Mouse (Mus musculus): Measurements from ENCODE around the gene Ccdc120. TPM values are rescaled to one million over a fixed set of nuclear protein-coding genes. Genes with fewer than 3 reads are reported as not detected.

Ccdc120 gene
- polyA plus RNA-seq, 1 experiment from 2014 or later, result 21.5 TPM

DNA sequence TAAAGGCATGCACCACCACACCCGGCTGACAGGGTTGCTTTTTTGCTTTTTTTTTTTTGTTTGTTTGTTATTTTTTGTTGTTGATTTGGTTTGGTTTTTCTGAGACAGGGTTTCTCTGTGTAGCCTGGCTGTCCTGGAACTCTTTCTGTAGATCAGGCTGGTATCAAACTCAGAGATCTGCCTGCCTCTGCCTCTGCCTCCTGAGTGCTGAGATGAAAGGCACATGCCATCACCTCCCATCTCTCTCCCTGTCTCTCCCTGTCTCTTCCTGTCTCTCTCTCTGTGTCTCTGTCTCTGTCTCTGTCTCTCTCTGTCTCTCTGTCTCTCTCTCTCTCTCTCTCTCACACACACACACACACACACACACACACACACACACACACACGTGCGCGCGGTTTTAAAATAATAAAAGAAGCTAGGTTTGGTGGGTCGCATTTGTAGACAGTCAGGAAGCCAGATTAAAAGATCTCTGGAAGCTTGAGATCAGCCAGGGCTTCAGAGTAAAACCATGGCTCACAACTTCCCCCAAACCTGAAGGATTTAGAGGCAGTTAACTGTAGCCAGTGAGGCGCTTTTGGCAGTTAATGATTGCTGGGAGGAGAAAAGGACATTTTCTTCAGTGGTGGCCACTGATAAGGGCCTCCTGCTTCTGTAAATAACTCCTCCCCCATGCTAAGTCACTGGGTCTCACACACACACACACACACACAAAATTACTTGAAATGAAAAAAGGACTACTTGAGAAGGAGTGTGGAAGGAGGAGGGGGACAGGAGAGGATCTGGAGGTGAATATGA is 27.9 kb upstream of the Ccdc120 start:
- peaks cover 9% of the 10 kb centered on the region; the same call in 1 of the 2 replicates for H3K36me3 ChIP-seq (ENCODE audit: control insufficient read depth, insufficient read depth, low read length)
- no peak overlapping the region for H3K9ac ChIP-seq (ENCODE audit: low read depth, low read length)
- no peaks in the 10 kb centered on the region for H3K9me3 ChIP-seq (ENCODE audit: control insufficient read depth, low read length)
- H3K4me1 ChIP-seq (ENCODE audit: control insufficient read depth, insufficient read depth, low read length), result no peaks in the 10 kb centered on the region
- no peaks in the 10 kb centered on the region for H3K27me3 ChIP-seq (ENCODE audit: control insufficient read depth, insufficient read depth, low read length)
- no peak for ATAC-seq (ENCODE audit: low FRiP score, low TSS enrichment)
- H3K27ac ChIP-seq (ENCODE audit: low read depth, low read length), result no peak overlapping the region
- H3K4me2 ChIP-seq (replicated peaks; ENCODE audit: low read depth, low read length), result no peak overlapping the region
- WGBS, result 76% methylated on average over 7 of the region's 7 CpGs
- no peak overlapping the region for H3K4me3 ChIP-seq (ENCODE audit: low read length)

GRCm38 (mm10) chrX:7776329-7777082 is 25.8 kb upstream of the Ccdc120 start:
- no peaks in the 10 kb centered on the region for H3K9me3 ChIP-seq (ENCODE audit: control insufficient read depth, low read length)
- peak; percentile 61; the same call in 1 of the 2 replicates for ATAC-seq (ENCODE audit: low FRiP score, low TSS enrichment)
- H3K27me3 ChIP-seq (ENCODE audit: control insufficient read depth, insufficient read depth, low read length), result no peaks in the 10 kb centered on the region
- no peak overlapping the region for H3K4me2 ChIP-seq (replicated peaks; ENCODE audit: low read depth, low read length)
- no peaks in the 10 kb centered on the region for H3K4me1 ChIP-seq (ENCODE audit: control insufficient read depth, insufficient read depth, low read length)
- 54% methylated on average over 8 of the region's 8 CpGs for WGBS
- no peak overlapping the region for H3K4me3 ChIP-seq (ENCODE audit: low read length)
- H3K27ac ChIP-seq (ENCODE audit: low read depth, low read length), result no peak overlapping the region
- no peak overlapping the region for H3K9ac ChIP-seq (ENCODE audit: low read depth, low read length)
- H3K36me3 ChIP-seq (ENCODE audit: control insufficient read depth, insufficient read depth, low read length), result peaks cover 15% of the 10 kb centered on the region; the same call in 1 of the 2 replicates

DNA sequence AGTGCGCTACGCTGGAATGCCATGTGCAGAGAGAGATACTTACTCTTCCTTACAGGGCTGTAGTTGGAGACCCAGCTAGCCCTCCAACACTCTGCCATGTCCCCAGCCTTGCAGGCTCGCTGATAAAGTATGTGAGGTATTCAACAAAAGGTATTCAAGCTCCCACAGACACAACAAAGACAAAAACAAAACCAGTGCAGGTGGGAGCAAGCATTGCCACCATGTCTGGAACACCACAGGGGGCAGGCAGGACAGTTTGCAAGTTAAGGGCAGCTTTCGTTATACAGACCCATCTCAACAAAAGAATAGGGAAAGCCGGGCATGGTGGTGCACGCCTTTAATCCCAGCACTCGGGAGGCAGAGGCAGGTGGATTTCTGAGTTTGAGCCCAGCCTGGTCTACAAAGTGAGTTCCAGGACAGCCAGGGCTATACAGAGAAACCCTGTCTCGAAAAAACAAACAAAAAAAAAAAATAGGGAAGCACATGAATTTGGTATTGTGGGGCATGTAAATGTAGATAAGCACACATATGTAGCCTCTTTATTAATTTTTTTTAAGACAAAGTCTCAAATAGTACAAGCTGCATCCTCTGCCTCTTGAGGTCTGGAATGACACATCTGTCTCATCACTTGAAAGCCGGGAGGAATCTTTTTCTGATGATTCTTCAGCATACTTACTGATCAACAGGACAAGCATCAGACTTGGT is 24.9 kb upstream of the Ccdc120 start:
- 82% methylated on average over 9 of the region's 9 CpGs for WGBS
- H3K9ac ChIP-seq (ENCODE audit: low read depth, low read length), result no peak overlapping the region
- H3K9me3 ChIP-seq (ENCODE audit: control insufficient read depth, low read length), result no peaks in the 10 kb centered on the region
- no peak for ATAC-seq (ENCODE audit: low FRiP score, low TSS enrichment)
- no peaks in the 10 kb centered on the region for H3K4me1 ChIP-seq (ENCODE audit: control insufficient read depth, insufficient read depth, low read length)
- H3K36me3 ChIP-seq (ENCODE audit: control insufficient read depth, insufficient read depth, low read length), result peaks cover 24% of the 10 kb centered on the region; the same call in 1 of the 2 replicates
- no peak overlapping the region for H3K4me3 ChIP-seq (ENCODE audit: low read length)
- H3K27me3 ChIP-seq (ENCODE audit: control insufficient read depth, insufficient read depth, low read length), result no peaks in the 10 kb centered on the region
- H3K27ac ChIP-seq (ENCODE audit: low read depth, low read length), result no peak overlapping the region
- H3K4me2 ChIP-seq (replicated peaks; ENCODE audit: low read depth, low read length), result no peak overlapping the region

GRCm38 (mm10) chrX:7772766-7773165 is 22.1 kb upstream of the Ccdc120 start:
- peaks cover 27% of the 10 kb centered on the region; the same call in 1 of the 2 replicates for H3K36me3 ChIP-seq (ENCODE audit: control insufficient read depth, insufficient read depth, low read length)

DNA sequence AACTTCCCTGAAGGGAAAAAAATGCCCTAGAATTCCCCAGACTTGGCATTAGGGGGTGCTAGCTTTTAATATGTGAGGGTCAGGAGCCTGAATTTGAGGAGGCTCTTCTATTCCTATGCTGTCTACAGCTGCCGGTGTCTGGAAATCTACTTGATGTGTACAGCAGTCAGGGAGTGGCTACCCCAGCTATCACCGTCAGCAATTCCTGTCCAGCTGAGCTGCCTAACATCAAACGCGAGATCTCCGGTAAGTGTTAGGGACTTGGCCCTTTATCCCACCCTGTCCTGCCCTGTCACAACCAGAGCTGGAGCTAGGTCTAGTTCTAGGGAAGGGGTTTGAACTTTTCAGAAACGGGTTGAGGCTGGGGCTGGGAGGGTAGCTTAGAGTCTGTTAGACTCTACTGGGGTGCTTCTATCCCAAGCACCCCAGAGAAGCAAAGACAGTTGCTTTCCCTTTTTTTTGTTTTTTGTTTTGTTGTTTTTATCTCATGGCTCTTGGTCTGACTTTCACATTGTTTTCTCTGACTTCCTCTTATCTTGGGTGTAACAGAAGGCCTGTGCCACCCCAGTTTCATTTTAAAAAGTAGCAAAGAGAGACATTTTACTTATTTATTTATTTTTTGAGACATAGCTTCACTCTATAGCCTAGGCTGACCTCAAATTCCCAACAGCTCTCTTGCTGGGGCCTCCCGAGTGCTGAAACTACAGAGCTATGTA is 18.8 kb upstream of the Ccdc120 start:
- Histone ChIP-seq H3K9ac (ENCODE audit: low read depth, low read length) (no peak overlapping the region), H3K27me3 (ENCODE audit: control insufficient read depth, insufficient read depth, low read length) (no peaks in the 10 kb centered on the region), H3K36me3 (ENCODE audit: control insufficient read depth, insufficient read depth, low read length) (peaks cover 30% of the 10 kb centered on the region; the same call in 1 of the 2 replicates), H3K9me3 (ENCODE audit: control insufficient read depth, low read length) (no peaks in the 10 kb centered on the region), H3K4me3 (ENCODE audit: low read length) (no peak overlapping the region), H3K4me2 (replicated peaks; ENCODE audit: low read depth, low read length) (no peak overlapping the region), H3K4me1 (ENCODE audit: control insufficient read depth, insufficient read depth, low read length) (no peaks in the 10 kb centered on the region), H3K27ac (ENCODE audit: low read depth, low read length) (no peak overlapping the region)
- WGBS, result 93% methylated on average over 7 of the region's 7 CpGs
- ATAC-seq (ENCODE audit: low FRiP score, low TSS enrichment), result no peak

More at GRCm38 (mm10) chrX:7772766-7773165, 22.1 kb upstream of the Ccdc120 start:
- H3K4me2 ChIP-seq (replicated peaks; ENCODE audit: low read depth, low read length), result no peak overlapping the region
- H3K9me3 ChIP-seq (ENCODE audit: control insufficient read depth, low read length), result no peaks in the 10 kb centered on the region
- no peaks in the 10 kb centered on the region for H3K27me3 ChIP-seq (ENCODE audit: control insufficient read depth, insufficient read depth, low read length)
- H3K4me1 ChIP-seq (ENCODE audit: control insufficient read depth, insufficient read depth, low read length), result no peaks in the 10 kb centered on the region
- ATAC-seq (ENCODE audit: low FRiP score, low TSS enrichment), result no peak
- 58% methylated on average over 2 of the region's 2 CpGs for WGBS
- no peak overlapping the region for H3K4me3 ChIP-seq (ENCODE audit: low read length)
- no peak overlapping the region for H3K27ac ChIP-seq (ENCODE audit: low read depth, low read length)
- H3K9ac ChIP-seq (ENCODE audit: low read depth, low read length), result no peak overlapping the region

DNA sequence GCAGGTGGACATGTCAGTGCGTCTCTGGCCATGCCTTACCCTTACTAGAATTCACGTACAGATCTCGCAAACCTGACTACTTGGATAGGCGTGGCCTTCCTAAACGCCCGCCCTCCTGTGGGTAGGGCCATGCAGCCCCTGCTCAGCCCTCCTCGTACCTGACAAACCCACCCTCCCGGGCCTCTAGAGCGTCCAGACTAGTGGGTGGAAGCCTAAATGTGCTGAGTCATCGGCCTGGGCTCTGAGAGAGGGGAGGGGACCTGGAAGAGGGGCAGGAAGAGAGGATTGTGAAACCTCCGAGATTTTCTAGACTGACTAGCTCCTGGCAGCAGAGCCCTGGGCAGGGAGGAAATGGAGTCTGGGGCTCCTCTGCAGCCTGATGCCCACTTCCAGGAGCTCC is 15.1 kb upstream of the Ccdc120 start:
- WGBS, result 23% methylated on average over 11 of the region's 11 CpGs
- H3K4me2 ChIP-seq (replicated peaks; ENCODE audit: low read depth, low read length), result peak overlapping the region; percentile 55
- no peaks in the 10 kb centered on the region for H3K27me3 ChIP-seq (ENCODE audit: control insufficient read depth, insufficient read depth, low read length)
- ATAC-seq (ENCODE audit: low FRiP score, low TSS enrichment), result peak; percentile 56
- peak overlapping the region; percentile 60 for H3K4me3 ChIP-seq (ENCODE audit: low read length)
- H3K36me3 ChIP-seq (ENCODE audit: control insufficient read depth, insufficient read depth, low read length), result peaks cover 8% of the 10 kb centered on the region; the same call in 1 of the 2 replicates
- no peak overlapping the region for H3K27ac ChIP-seq (ENCODE audit: low read depth, low read length)
- H3K9ac ChIP-seq (ENCODE audit: low read depth, low read length), result peak overlapping the region; percentile 31; the same call in 1 of the 2 replicates
- no peaks in the 10 kb centered on the region for H3K9me3 ChIP-seq (ENCODE audit: control insufficient read depth, low read length)
- H3K4me1 ChIP-seq (ENCODE audit: control insufficient read depth, insufficient read depth, low read length), result no peaks in the 10 kb centered on the region

- H3K27me3 ChIP-seq (ENCODE audit: control insufficient read depth, insufficient read depth, low read length), result no peaks in the 10 kb centered on the region
- H3K4me2 ChIP-seq (replicated peaks; ENCODE audit: low read depth, low read length), result peak overlapping the region; percentile 55
- H3K4me3 ChIP-seq (ENCODE audit: low read length), result peak overlapping the region; percentile 60
- 33% methylated on average over 13 of the region's 13 CpGs for WGBS
- H3K36me3 ChIP-seq (ENCODE audit: control insufficient read depth, insufficient read depth, low read length), result peaks cover 6% of the 10 kb centered on the region; the same call in 1 of the 2 replicates
- H3K9ac ChIP-seq (ENCODE audit: low read depth, low read length), result no peak overlapping the region
- H3K27ac ChIP-seq (ENCODE audit: low read depth, low read length), result no peak overlapping the region
- ATAC-seq (ENCODE audit: low FRiP score, low TSS enrichment), result no peak
- no peaks in the 10 kb centered on the region for H3K4me1 ChIP-seq (ENCODE audit: control insufficient read depth, insufficient read depth, low read length)
- H3K9me3 ChIP-seq (ENCODE audit: control insufficient read depth, low read length), result no peaks in the 10 kb centered on the region
Observed at GRCm38 (mm10) chrX:7765281-7765670, 14.6 kb upstream of the Ccdc120 start.

- Histone ChIP-seq H3K27ac (ENCODE audit: low read depth, low read length) (no peak overlapping the region), H3K4me1 (ENCODE audit: control insufficient read depth, insufficient read depth, low read length) (no peaks in the 10 kb centered on the region), H3K4me2 (replicated peaks; ENCODE audit: low read depth, low read length) (peak overlapping the region; percentile 55), H3K4me3 (ENCODE audit: low read length) (peak overlapping the region; percentile 60), H3K9ac (ENCODE audit: low read depth, low read length) (peak overlapping the region; percentile 68; the same call in 1 of the 2 replicates), H3K27me3 (ENCODE audit: control insufficient read depth, insufficient read depth, low read length) (no peaks in the 10 kb centered on the region), H3K36me3 (ENCODE audit: control insufficient read depth, insufficient read depth, low read length) (peaks cover 6% of the 10 kb centered on the region; the same call in 1 of the 2 replicates), H3K9me3 (ENCODE audit: control insufficient read depth, low read length) (no peaks in the 10 kb centered on the region)
- WGBS, result 28% methylated on average over 9 of the region's 9 CpGs
- ATAC-seq (ENCODE audit: low FRiP score, low TSS enrichment), result no peak
Observed at GRCm38 (mm10) chrX:7764657-7765280, 14.1 kb upstream of the Ccdc120 start.

All from kidney, embryonic 14.5 days (tissue).